Mouse (Mus musculus): ENCODE results near the gene Wipf1.

DNA sequence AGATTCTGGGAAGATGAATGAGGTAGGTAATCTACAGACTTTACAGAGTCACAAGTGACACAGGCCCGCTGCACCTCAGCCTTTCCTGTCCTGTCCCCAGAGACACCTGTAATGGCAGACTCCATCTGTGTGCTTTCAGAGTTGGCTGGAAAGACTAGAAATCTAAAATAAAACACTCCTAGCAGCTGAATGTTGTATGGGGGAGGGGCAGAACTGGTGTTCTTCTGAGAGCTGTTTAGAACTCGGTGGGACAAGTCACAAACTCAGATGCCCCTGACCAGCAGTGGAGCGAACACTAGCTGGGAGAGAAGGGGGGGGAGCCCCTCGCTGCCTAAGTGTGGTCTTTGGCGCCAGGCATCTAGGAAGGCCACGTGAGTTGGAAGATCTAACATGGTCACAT, 42.4 kb upstream of the Wipf1 start:
- TF ChIP-seq POLR2A (IDR thresholded peaks at IDR 0.05; ENCODE audit: borderline replicate concordance, low read depth, low read length) = no peak
- TF ChIP-seq CTCF (IDR thresholded peaks at IDR 0.05; ENCODE audit: low read depth, low read length) = no peak
